Mouse (Mus musculus) myocyte (in vitro differentiated cells): ENCODE results near the gene Mafg. TPM values are rescaled to one million over a fixed set of nuclear protein-coding genes. Genes with fewer than 3 reads are reported as not detected.

ENCODE experiments used
- H3K27me3 ChIP-seq: one replicate; pipeline ENCODE4 v1.6.1; 2011; ENCODE audit not compliant: control insufficient read depth, insufficient read depth, insufficient read length
- H3K36me3 ChIP-seq: one replicate; pipeline ENCODE4 v1.6.1; 2011; ENCODE audit not compliant: control insufficient read depth, insufficient read depth
- H3K4me2 ChIP-seq: one replicate; pipeline ENCODE4 v1.6.1; 2011; ENCODE audit warnings: low read depth, control low read depth
- H3K4me3 ChIP-seq: one replicate; pipeline ENCODE4 v1.5.1; 2011; ENCODE audit warnings: mild to moderate bottlenecking, control low read depth, moderate library complexity
- H3K79me2 ChIP-seq: one replicate; pipeline ENCODE4 v1.6.1; 2011; ENCODE audit not compliant: control insufficient read depth, insufficient read depth
- H3ac ChIP-seq: one replicate; pipeline ENCODE4 v1.6.1; 2011; ENCODE audit not compliant: control insufficient read depth, insufficient read length
- CEBPB ChIP-seq: IDR thresholded peaks from 2 replicates; pipeline ENCODE4 v1.6.1; 2011; ENCODE audit warnings: mild to moderate bottlenecking, moderate library complexity; ENCODE audit not compliant: poor library complexity, insufficient read depth, severe bottlenecking
- E2F4 ChIP-seq: IDR thresholded peaks from one replicate; pipeline ENCODE4 v1.6.1; 2011; ENCODE audit warnings: mild to moderate bottlenecking, control low read depth, moderate library complexity; ENCODE audit not compliant: insufficient read depth
- MAX ChIP-seq: IDR thresholded peaks from one replicate; pipeline ENCODE4 v1.6.1; 2011; ENCODE audit warnings: low read depth, mild to moderate bottlenecking, control low read depth
- MYOD1 ChIP-seq, 3 experiments: IDR thresholded peaks; one replicate each; pipeline ENCODE4 v1.6.1; 2011; ENCODE audit warnings: control low read depth in 2 of 3, low read depth in 2 of 3, mild to moderate bottlenecking in 2 of 3, moderate library complexity in 1 of 3; ENCODE audit not compliant: insufficient read length in 2 of 3, control insufficient read depth in 1 of 3
- MYOG ChIP-seq, 3 experiments: IDR thresholded peaks; one replicate each; pipeline ENCODE4 v1.6.1; 2011; ENCODE audit warnings: control low read depth in 2 of 3, low read depth in 2 of 3, mild to moderate bottlenecking in 2 of 3; ENCODE audit not compliant: insufficient read length in 2 of 3, control insufficient read depth in 1 of 3, insufficient read depth in 1 of 3
- POLR2A ChIP-seq: IDR thresholded peaks from one replicate; pipeline ENCODE4 v1.6.1; 2011; ENCODE audit warnings: low read depth, mild to moderate bottlenecking, control low read depth, moderate library complexity; ENCODE audit not compliant: insufficient read length
- POLR2AphosphoS2 ChIP-seq: IDR thresholded peaks from one replicate; pipeline ENCODE4 v1.6.1; 2011; ENCODE audit warnings: low read depth, control low read depth; ENCODE audit not compliant: insufficient read length
- REST ChIP-seq: IDR thresholded peaks from one replicate; pipeline ENCODE4 v1.6.1; 2011; ENCODE audit warnings: mild to moderate bottlenecking, control low read depth, moderate library complexity; ENCODE audit not compliant: insufficient read depth, insufficient read length
- SRF ChIP-seq: IDR thresholded peaks from one replicate; pipeline ENCODE4 v1.6.1; 2011; ENCODE audit warnings: low read depth; ENCODE audit not compliant: control insufficient read depth, insufficient read length
- TCF12 ChIP-seq: IDR thresholded peaks from one replicate; pipeline ENCODE4 v1.6.1; 2011; ENCODE audit warnings: mild to moderate bottlenecking, control low read depth; ENCODE audit not compliant: poor library complexity, insufficient read depth, severe bottlenecking
- TCF3 ChIP-seq: IDR thresholded peaks from one replicate; pipeline ENCODE4 v1.6.1; 2011; ENCODE audit warnings: low read depth, control low read depth; ENCODE audit not compliant: insufficient read length
- USF1 ChIP-seq: IDR thresholded peaks from one replicate; pipeline ENCODE4 v1.6.1; 2011; ENCODE audit warnings: low read depth, mild to moderate bottlenecking, control low read depth, moderate library complexity
- polyA plus RNA-seq: library from polyadenylated mRNA; unstranded; fragments of >200 nt; fragmentation: generic; extraction: Trizol; gene quantifications from one replicate; pipeline ENCODE4 v1.2.1, GENCODE M21; 2012; ENCODE audit warnings: missing spikeins

The Mafg gene
- polyA plus RNA-seq, 1 experiment = 43.1 TPM

DNA sequence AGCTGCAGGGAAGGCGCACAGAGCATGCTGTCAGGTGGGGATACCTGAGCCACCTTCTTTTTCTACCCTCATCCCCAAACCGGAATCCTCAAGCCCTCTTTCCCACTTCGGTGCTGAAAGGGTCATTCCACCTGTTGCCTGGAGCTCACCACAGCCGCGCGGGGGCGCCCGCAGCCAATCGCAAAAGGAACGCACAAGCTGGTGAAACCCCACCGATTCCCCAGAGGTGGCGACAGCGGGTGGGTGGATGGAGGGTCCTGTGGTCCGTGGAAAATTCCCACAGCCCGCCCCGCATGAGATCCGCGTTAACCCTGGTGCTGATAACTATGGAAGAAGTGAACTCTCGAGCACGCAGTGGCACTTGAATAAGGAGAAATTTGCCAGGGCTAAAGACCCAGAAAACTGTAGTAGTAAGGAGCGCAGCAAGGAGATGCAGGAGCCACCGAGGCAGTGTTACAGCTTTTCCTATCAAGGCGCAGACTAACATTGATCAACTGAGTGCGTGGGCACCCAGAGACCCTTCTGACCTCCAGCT, 25.5 kb upstream of the Mafg start:
- no peak overlapping the region for H3K4me3 ChIP-seq
- no peaks in the 10 kb centered on the region for H3K36me3 ChIP-seq
- H3K4me2 ChIP-seq = peak overlapping the region; percentile 4
- H3K27me3 ChIP-seq = peaks cover 68% of the 10 kb centered on the region
- TF ChIP-seq SRF = no peak
- no peak for TF ChIP-seq TCF3
- TF ChIP-seq POLR2A = no peak
- peak in 2 of 3 experiments; percentile 78 to 86 for TF ChIP-seq MYOD1 (IDR thresholded peaks at IDR 0.05; ENCODE audit: control insufficient read depth in 1 of 3, insufficient read length in 2 of 3, low read depth in 2 of 3)
- TF ChIP-seq USF1 = no peak
- TF ChIP-seq MYOG (IDR thresholded peaks at IDR 0.05; ENCODE audit: control insufficient read depth in 1 of 3, insufficient read depth in 1 of 3, insufficient read length in 2 of 3, low read depth in 2 of 3) = peak; percentile 36 to 87 (median 71)
- TF ChIP-seq CEBPB = no peak
- no peak overlapping the region for H3ac ChIP-seq
- no peaks in the 10 kb centered on the region for H3K79me2 ChIP-seq

DNA sequence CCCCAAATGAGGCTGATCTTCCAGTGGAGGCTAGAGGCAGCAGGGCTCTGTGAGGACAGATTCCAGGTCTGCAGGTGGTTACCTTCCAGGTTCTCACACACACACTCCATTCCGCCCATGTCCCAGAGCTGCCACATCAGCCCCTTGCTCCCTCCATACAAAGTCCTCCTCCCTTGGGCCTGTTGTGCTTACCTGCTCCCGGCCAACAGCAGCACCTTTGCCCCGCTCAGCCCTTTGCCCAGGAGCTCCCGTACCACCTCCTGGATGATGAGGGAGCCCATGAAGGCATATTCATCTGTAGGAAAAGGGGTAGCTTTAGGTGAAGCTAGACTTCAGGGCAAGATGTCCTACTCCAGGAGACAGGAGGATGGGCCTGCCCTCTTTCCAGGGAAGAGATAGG, 23.9 kb upstream of the Mafg start:
- Histone ChIP-seq H3K4me2 (no peak overlapping the region), H3ac (no peak overlapping the region), H3K36me3 (no peaks in the 10 kb centered on the region), H3K27me3 (peaks cover 67% of the 10 kb centered on the region), H3K4me3 (no peak overlapping the region), H3K79me2 (no peaks in the 10 kb centered on the region)
- no peak for TF ChIP-seq TCF12
- TF ChIP-seq POLR2A = no peak
- no peak for TF ChIP-seq MAX
- no peak for TF ChIP-seq SRF
- TF ChIP-seq REST = no peak
- TF ChIP-seq TCF3 = no peak
- TF ChIP-seq MYOD1 (IDR thresholded peaks at IDR 0.05; ENCODE audit: control insufficient read depth in 1 of 3, insufficient read length in 2 of 3, low read depth in 2 of 3) = no peak
- no peak for TF ChIP-seq MYOG (IDR thresholded peaks at IDR 0.05; ENCODE audit: control insufficient read depth in 1 of 3, insufficient read depth in 1 of 3, insufficient read length in 2 of 3, low read depth in 2 of 3)
- TF ChIP-seq POLR2AphosphoS2 = no peak
- no peak for TF ChIP-seq CEBPB
- no peak for TF ChIP-seq E2F4

DNA sequence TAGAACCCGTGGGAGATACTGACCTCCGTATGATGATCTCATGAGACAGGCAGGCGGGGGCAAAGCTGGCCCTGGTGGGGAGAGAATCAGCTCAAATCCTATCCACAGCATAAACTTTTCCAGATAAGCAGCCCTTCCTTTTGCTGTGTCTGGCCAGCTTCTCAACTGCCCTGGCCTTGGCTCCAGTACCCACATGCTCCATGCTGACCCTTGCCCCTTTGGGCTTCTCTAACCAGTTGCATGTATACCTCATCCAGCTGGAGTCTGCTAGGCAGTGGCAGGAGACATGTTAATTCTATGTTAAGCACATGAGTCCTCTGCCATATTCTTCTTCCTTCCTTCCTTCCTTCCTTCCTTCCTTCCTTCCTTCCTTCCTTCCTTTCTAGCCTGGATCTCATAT, 21.3 kb upstream of the Mafg start:
- H3ac ChIP-seq = no peak overlapping the region
- TF ChIP-seq CEBPB = no peak
- TF ChIP-seq TCF12 = no peak
- TF ChIP-seq SRF = no peak
- TF ChIP-seq MYOG (IDR thresholded peaks at IDR 0.05; ENCODE audit: control insufficient read depth in 1 of 3, insufficient read depth in 1 of 3, insufficient read length in 2 of 3, low read depth in 2 of 3) = no peak
- no peak for TF ChIP-seq E2F4
- H3K79me2 ChIP-seq = no peaks in the 10 kb centered on the region
- H3K27me3 ChIP-seq = peaks cover 42% of the 10 kb centered on the region
- H3K4me2 ChIP-seq = no peak overlapping the region
- no peak overlapping the region for H3K4me3 ChIP-seq
- no peaks in the 10 kb centered on the region for H3K36me3 ChIP-seq

DNA sequence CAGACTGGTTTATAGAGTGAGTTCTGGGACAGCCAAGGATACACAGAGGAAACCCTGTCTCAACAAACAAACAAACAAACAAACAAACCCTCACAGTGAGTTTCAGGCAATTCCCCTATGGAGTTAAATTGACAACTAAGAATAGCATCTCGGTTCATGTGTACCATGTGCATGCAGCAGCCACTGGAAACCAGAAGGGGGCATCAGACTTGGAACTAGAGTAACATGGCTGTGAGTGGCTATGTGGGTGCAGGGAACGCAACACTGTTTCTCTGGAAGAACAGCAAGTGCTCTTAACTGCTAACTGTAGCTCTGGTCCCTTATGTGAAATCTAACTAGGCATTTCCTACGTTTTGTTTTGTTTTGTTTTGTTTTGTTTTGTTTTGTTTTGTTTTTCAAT, 18.5 kb upstream of the Mafg start:
- TF ChIP-seq USF1 = no peak
- TF ChIP-seq TCF3 = no peak
- TF ChIP-seq SRF = no peak
- TF ChIP-seq MAX = no peak
- no peak for TF ChIP-seq POLR2A
- TF ChIP-seq MYOG (IDR thresholded peaks at IDR 0.05; ENCODE audit: control insufficient read depth in 1 of 3, insufficient read depth in 1 of 3, insufficient read length in 2 of 3, low read depth in 2 of 3) = no peak
- TF ChIP-seq CEBPB = no peak
- no peak for TF ChIP-seq REST
- no peak for TF ChIP-seq E2F4
- no peak overlapping the region for H3K4me3 ChIP-seq
- no peak overlapping the region for H3ac ChIP-seq
- peaks cover 17% of the 10 kb centered on the region for H3K27me3 ChIP-seq
- H3K4me2 ChIP-seq = no peak overlapping the region
- no peaks in the 10 kb centered on the region for H3K36me3 ChIP-seq
- no peaks in the 10 kb centered on the region for H3K79me2 ChIP-seq

DNA sequence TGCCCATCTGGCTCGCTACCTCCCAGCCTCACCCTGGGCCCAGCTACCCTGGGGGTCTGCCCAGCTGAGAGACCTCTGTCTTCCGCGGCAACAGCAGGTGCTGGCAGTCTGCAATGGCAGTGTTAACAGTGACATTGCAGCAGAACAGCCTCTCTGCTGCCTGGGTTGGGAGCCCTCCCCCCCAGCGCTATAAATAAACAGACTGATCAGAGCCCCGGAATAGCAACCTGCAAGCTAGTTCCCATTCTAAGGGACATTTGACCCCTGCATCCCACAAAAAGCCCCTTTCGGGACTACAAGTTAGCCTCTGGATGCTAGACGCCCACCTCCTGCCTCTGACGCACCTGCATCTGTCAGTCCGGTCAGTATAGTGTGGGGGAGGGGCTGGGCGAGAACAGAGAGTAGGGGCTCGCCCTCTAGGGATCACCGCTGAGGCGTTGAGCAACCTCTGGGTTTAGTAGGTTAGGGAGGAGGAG, 14.6 kb upstream of the Mafg start, which contains the start of gene Myadml2:
TSS of gene Myadml2 (minus strand) at position 158 of the 476 bp plus-strand sequence.
- peak in 1 of 3 experiments; percentile 63 for TF ChIP-seq MYOG (IDR thresholded peaks at IDR 0.05; ENCODE audit: control insufficient read depth in 1 of 3, insufficient read depth in 1 of 3, insufficient read length in 2 of 3, low read depth in 2 of 3)
- no peak for TF ChIP-seq POLR2AphosphoS2
- TF ChIP-seq MYOD1 (IDR thresholded peaks at IDR 0.05; ENCODE audit: control insufficient read depth in 1 of 3, insufficient read length in 2 of 3, low read depth in 2 of 3) = peak; percentile 16 to 91 (median 79)
- no peak for TF ChIP-seq POLR2A
- Histone ChIP-seq H3K79me2 (no peaks in the 10 kb centered on the region), H3K4me3 (peak within 1 kb of the TSS; percentile 7)

More for the DNA sequence above, 14.6 kb upstream of the Mafg start, which contains the start of gene Myadml2:
- Histone ChIP-seq H3K27me3 (no peaks in the 10 kb centered on the region), H3ac (no peak within 1 kb of the TSS), H3K36me3 (no peaks in the 10 kb centered on the region), H3K4me2 (peak within 1 kb of the TSS; percentile 71)
